Comparison of ENCODE assay signal across 11 mouse cellular contexts in the genomic region with DNA sequence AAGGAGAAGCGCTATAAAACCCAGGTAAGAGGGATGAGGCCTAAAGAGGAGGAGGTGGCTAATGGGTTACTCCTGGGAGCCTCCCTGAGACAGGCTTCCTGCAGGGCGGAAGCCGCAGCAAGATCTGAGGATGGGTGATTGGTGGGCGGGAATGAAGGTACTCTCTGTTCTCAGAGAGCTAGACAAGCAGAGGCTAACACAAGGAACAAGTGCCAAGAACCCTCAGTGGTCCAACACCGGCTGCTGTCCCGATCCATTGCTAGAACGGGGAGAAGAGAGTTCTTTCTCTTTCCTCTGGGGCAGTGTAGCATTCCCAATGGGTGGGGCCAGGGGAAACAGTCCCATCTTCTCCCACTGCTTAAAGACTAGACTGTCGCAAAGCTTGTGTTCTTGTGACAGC. TPM values are rescaled to one million over a fixed set of nuclear protein-coding genes. Genes with fewer than 3 reads are reported as not detected.
"Had no signal": no experiment of that assay in that cellular context is flagged by ENCODE, and none has a peak within 500 bp of the region (broad histone marks: within the 10 kb centered on the region; RNA-seq: fewer than 3 reads in every experiment).

No protein-coding gene starts in this region.

- H3K4me3 ChIP-seq: limb, embryonic 12.5 days; midbrain, embryonic 13.5 days had no signal

- DNase-seq: kidney, adult 9 months; kidney, postnatal 36 days; lung, adult 18-20 months; right cerebral cortex, postnatal 25 days; thymus, postnatal 4 days had no signal

- H3K27ac ChIP-seq: kidney, postnatal 0 days; limb, embryonic 12.5 days; liver, embryonic 14.5 days; midbrain, embryonic 13.5 days; stomach, postnatal 0 days had no signal

- H3K4me1 ChIP-seq: limb, embryonic 12.5 days had no signal

RNA-seq across cellular contexts. Expression of gene Cwh43, which starts 25.0 kb away (rescaled TPM):
- total RNA-seq: liver, adult 2 months had no signal
- polyA plus RNA-seq: limb, embryonic 12.5 days; liver, adult 2 months; liver, embryonic 14.5 days; midbrain, embryonic 13.5 days had no signal
